ENCODE assay signal across 10 mouse cellular contexts in genomic region chr4:131821161-131821731, GRCm38 (mm10). TPM values are rescaled to one million over a fixed set of nuclear protein-coding genes. Genes with fewer than 3 reads are reported as not detected.
DNase-seq lines count a peak whose midpoint lies in the region; ATAC-seq and TF ChIP-seq lines count a peak whose summit lies in the region.
"Had no signal": no experiment of that assay in that cellular context is flagged by ENCODE, and none has a peak within 500 bp of the region (broad histone marks: within the 10 kb centered on the region; RNA-seq: fewer than 3 reads in every experiment).

No protein-coding gene starts in this region.

- peaks cover 29% of the 10 kb centered on the region for H3K4me1 ChIP-seq in forebrain, embryonic 13.5 days
- peaks cover 13% of the 10 kb centered on the region; the same call in 1 of the 2 replicates for H3K4me1 ChIP-seq in hindbrain, postnatal 0 days (ENCODE audit: insufficient read depth, low read length)

- H3K4me3 ChIP-seq in forebrain, embryonic 13.5 days: no peak overlapping the region
- no peak overlapping the region for H3K4me3 ChIP-seq in hindbrain, postnatal 0 days (ENCODE audit: low read length)
- H3K4me3 ChIP-seq: lung, embryonic 15.5 days had no signal

- ATAC-seq in forebrain, embryonic 13.5 days: peak; percentile 36; the same call in 1 of the 2 replicates
- ATAC-seq in hindbrain, postnatal 0 days: peak; percentile 56
- ATAC-seq in monocyte, adult 5-6 weeks (replicated peaks; ENCODE audit: insufficient number of reproducible peaks, low FRiP score, low TSS enrichment, poor library complexity, severe bottlenecking): no peak

- H3K27me3 ChIP-seq in forebrain, embryonic 13.5 days: no peaks in the 10 kb centered on the region
- no peaks in the 10 kb centered on the region for H3K27me3 ChIP-seq in hindbrain, postnatal 0 days (ENCODE audit: insufficient read depth, low read length)
- H3K27me3 ChIP-seq: lung, embryonic 15.5 days had no signal

- TF ChIP-seq CTCF in hindbrain, postnatal 0 days (IDR thresholded peaks at IDR 0.05; ENCODE audit: low read depth): no peak

- WGBS in forebrain, embryonic 13.5 days: 11% methylated on average over 16 of the region's 16 CpGs
- WGBS in hindbrain, postnatal 0 days: 34% methylated on average over 16 of the region's 16 CpGs

- H3K4me2 ChIP-seq in forebrain, embryonic 13.5 days: 0 out of 2 replicates have a peak overlapping the region, but pooled peaks have one; percentile 1
- H3K4me2 ChIP-seq in hindbrain, postnatal 0 days (ENCODE audit: low read depth, low read length): no peak overlapping the region
- H3K4me2 ChIP-seq: lung, embryonic 15.5 days had no signal

- H3K9me3 ChIP-seq in forebrain, embryonic 13.5 days (replicated peaks): no peaks in the 10 kb centered on the region
- H3K9me3 ChIP-seq in hindbrain, postnatal 0 days (ENCODE audit: low read length): no peaks in the 10 kb centered on the region
- H3K9me3 ChIP-seq: lung, embryonic 15.5 days had no signal

- H3K27ac ChIP-seq in forebrain, embryonic 13.5 days: no peak overlapping the region; the same call in 1 of the 2 replicates
- H3K27ac ChIP-seq in hindbrain, postnatal 0 days: no peak overlapping the region
- H3K27ac ChIP-seq: lung, embryonic 15.5 days had no signal

- peak; percentile 44 for DNase-seq in adrenal gland, postnatal 14 days
- no peak for DNase-seq in adrenal gland, adult 2 months
- peak; percentile 62 for DNase-seq in hindbrain, postnatal 0 days (ENCODE audit: low spot score)
- peak; percentile 16 for DNase-seq in retina, postnatal 7 days (ENCODE audit: low read depth, low spot score)
- DNase-seq in natural killer cell, adult 2 months (ENCODE audit: low spot score in 2 of 2): no peak
- DNase-seq in heart, postnatal 4 days: no peak
- DNase-seq: kidney, adult 2 months had no signal

- peaks cover 21% of the 10 kb centered on the region for H3K36me3 ChIP-seq in forebrain, embryonic 13.5 days (ENCODE audit: poor library complexity, severe bottlenecking)
- no peaks in the 10 kb centered on the region for H3K36me3 ChIP-seq in hindbrain, postnatal 0 days (ENCODE audit: insufficient read depth, low read length)
- H3K36me3 ChIP-seq: lung, embryonic 15.5 days had no signal

- H3K9ac ChIP-seq in forebrain, embryonic 13.5 days: no peak overlapping the region
- H3K9ac ChIP-seq in hindbrain, postnatal 0 days (replicated peaks; ENCODE audit: low read length): no peak overlapping the region
- H3K9ac ChIP-seq: lung, embryonic 15.5 days had no signal

RNA-seq across cellular contexts. Expression of gene Ptpru, which starts 16.8 kb away (rescaled TPM):
- 32.4 and 34.6 TPM in 2 replicates for total RNA-seq in adrenal gland, postnatal 14 days (2021)
- total RNA-seq in adrenal gland, adult 2 months (2021): 10 to 100 TPM; 41.5 to 59.1 TPM
- polyA plus RNA-seq in adrenal gland, adult 2 months (2012; rRNA removed): 48.0 and 54.8 TPM in 2 replicates
- polyA plus RNA-seq in forebrain, embryonic 13.5 days (2015; fragmentation: Nextera tagmentation; extraction: Ambion mirVana): 31.1 and 34.7 TPM in 2 replicates
- total RNA-seq in hindbrain, postnatal 0 days (2014; rRNA removed): 31.2 and 35.9 TPM in 2 replicates
- polyA plus RNA-seq in hindbrain, postnatal 0 days (2015; fragmentation: Nextera tagmentation; extraction: Ambion mirVana): 17.3 and 20.0 TPM in 2 replicates
- not detected in 3 replicates for total RNA-seq in monocyte, adult 5-6 weeks (2017)
- total RNA-seq in heart, postnatal 4 days (2021): 1 to 10 TPM; 2.1 to 3.6 TPM

RNA-seq across cellular contexts. Expression of gene Mecr, which starts 22.0 kb away (rescaled TPM):
- total RNA-seq in adrenal gland, postnatal 14 days (2021): 130 and 140 TPM in 2 replicates
- 100 to 1,000 TPM in 1 of 2 experiments, 10 to 100 TPM in 1; 99.9 to 107 TPM for total RNA-seq in adrenal gland, adult 2 months (2021)
- 64.8 and 71.5 TPM in 2 replicates for polyA plus RNA-seq in adrenal gland, adult 2 months (2012; rRNA removed)
- 39.0 and 41.3 TPM in 2 replicates for polyA plus RNA-seq in forebrain, embryonic 13.5 days (2015; fragmentation: Nextera tagmentation; extraction: Ambion mirVana)
- total RNA-seq in hindbrain, postnatal 0 days (2014; rRNA removed): 21.5 and 30.8 TPM in 2 replicates
- 33.8 TPM in 2 replicates for polyA plus RNA-seq in hindbrain, postnatal 0 days (2015; fragmentation: Nextera tagmentation; extraction: Ambion mirVana)
- total RNA-seq in monocyte, adult 5-6 weeks (2017): 11.1 to 17.7 TPM (median 12.7 TPM) in 3 replicates
- 10 to 100 TPM; 22.4 to 25.2 TPM for total RNA-seq in heart, postnatal 4 days (2021)

RNA-seq across cellular contexts. Expression of gene Srsf4, which starts 52.2 kb away (rescaled TPM):
- total RNA-seq in adrenal gland, postnatal 14 days (2021): 69.2 and 73.4 TPM in 2 replicates
- total RNA-seq in adrenal gland, adult 2 months (2021): 10 to 100 TPM; 55.9 to 70.2 TPM
- 21.6 and 23.9 TPM in 2 replicates for polyA plus RNA-seq in adrenal gland, adult 2 months (2012; rRNA removed)
- 166 and 168 TPM in 2 replicates for polyA plus RNA-seq in forebrain, embryonic 13.5 days (2015; fragmentation: Nextera tagmentation; extraction: Ambion mirVana)
- total RNA-seq in hindbrain, postnatal 0 days (2014; rRNA removed): 25.9 and 28.3 TPM in 2 replicates
- 76.0 and 86.0 TPM in 2 replicates for polyA plus RNA-seq in hindbrain, postnatal 0 days (2015; fragmentation: Nextera tagmentation; extraction: Ambion mirVana)
- total RNA-seq in monocyte, adult 5-6 weeks (2017): 49.3 to 72.8 TPM (median 58.3 TPM) in 3 replicates
- total RNA-seq in heart, postnatal 4 days (2021): 10 to 100 TPM; 73.2 to 76.8 TPM

Comparison
In these comparisons a context has a peak if more than half of its experiments do, and no peak if none do; other contexts are left out.
1. DNase-seq: peak in adrenal gland, postnatal 14 days (single experiment), hindbrain, postnatal 0 days (single experiment) and retina, postnatal 7 days (single experiment); none in adrenal gland, adult 2 months (single experiment), natural killer cell, adult 2 months (0 of 2) and heart, postnatal 4 days (single experiment).